Mouse (Mus musculus): ENCODE results near the gene Mknk1. TPM values are rescaled to one million over a fixed set of nuclear protein-coding genes. Genes with fewer than 3 reads are reported as not detected.
A peak's percentile ranks its signal among the peaks of the same experiment; 100 is the strongest.

The Mknk1 gene
- polyA plus RNA-seq, 1 experiment from 2014 or later = 25.6 TPM

DNA sequence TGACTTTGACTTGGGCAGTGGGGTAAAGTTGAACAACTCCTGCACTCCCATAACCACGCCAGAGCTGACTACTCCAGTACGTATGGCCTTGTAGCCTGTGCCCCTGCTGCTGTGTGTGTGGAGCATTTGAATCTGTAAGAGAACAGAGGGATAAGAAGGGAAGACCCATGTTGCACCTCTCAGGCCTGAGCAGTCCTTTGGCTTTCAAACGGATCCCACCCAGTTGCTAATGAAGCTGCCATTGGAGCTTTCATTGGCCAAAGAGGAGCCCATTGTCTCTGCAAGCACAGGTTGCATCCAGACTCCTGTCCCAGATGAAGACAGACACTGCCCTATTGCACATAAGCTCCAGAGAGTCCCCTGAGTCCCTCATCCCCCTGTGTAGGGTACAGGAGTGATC is 34.2 kb downstream of the Mknk1 start:
- peaks cover 14% of the 10 kb centered on the region for H3K4me1 ChIP-seq
- H3K4me3 ChIP-seq (replicated peaks) = no peak overlapping the region
- H3K9me3 ChIP-seq (replicated peaks) = no peaks in the 10 kb centered on the region
- no peak overlapping the region for H3K9ac ChIP-seq
- 0 out of 2 replicates have a peak, but pooled peaks cover 8% of the 10 kb centered on the region for H3K27me3 ChIP-seq
- ATAC-seq (replicated peaks; ENCODE audit: low FRiP score) = no peak
- WGBS = 74% methylated on average over 3 of the region's 3 CpGs
- H3K27ac ChIP-seq = no peak overlapping the region
- H3K36me3 ChIP-seq = peaks cover 41% of the 10 kb centered on the region
- H3K4me2 ChIP-seq = no peak overlapping the region

- Histone ChIP-seq H3K9me3 (replicated peaks) (no peaks in the 10 kb centered on the region), H3K9ac (no peak overlapping the region), H3K27ac (no peak overlapping the region), H3K27me3 (0 out of 2 replicates have a peak, but pooled peaks cover 15% of the 10 kb centered on the region), H3K4me2 (peak overlapping the region; percentile 32), H3K36me3 (peaks cover 21% of the 10 kb centered on the region), H3K4me3 (replicated peaks) (no peak overlapping the region), H3K4me1 (peaks cover 9% of the 10 kb centered on the region)
- WGBS = 4% methylated on average over 11 of the region's 11 CpGs
- no peak for ATAC-seq (replicated peaks; ENCODE audit: low FRiP score)
Observed at GRCm38 (mm10) chr4:115878216-115878678, 39.2 kb downstream of the Mknk1 start.

GRCm38 (mm10) chr4:115878828-115879227 is 39.8 kb downstream of the Mknk1 start:
- peaks cover 9% of the 10 kb centered on the region for H3K4me1 ChIP-seq
- H3K4me3 ChIP-seq (replicated peaks) = no peak overlapping the region
- H3K4me2 ChIP-seq = no peak overlapping the region
- no peaks in the 10 kb centered on the region for H3K9me3 ChIP-seq (replicated peaks)
- H3K27me3 ChIP-seq = 0 out of 2 replicates have a peak, but pooled peaks cover 15% of the 10 kb centered on the region
- no peak overlapping the region for H3K9ac ChIP-seq
- 52% methylated on average over 9 of the region's 9 CpGs for WGBS
- peaks cover 15% of the 10 kb centered on the region for H3K36me3 ChIP-seq
- no peak for ATAC-seq (replicated peaks; ENCODE audit: low FRiP score)
- no peak overlapping the region for H3K27ac ChIP-seq

GRCm38 (mm10) chr4:115881183-115881582 is 42.2 kb downstream of the Mknk1 start:
- peaks cover 9% of the 10 kb centered on the region for H3K4me1 ChIP-seq
- no peak overlapping the region for H3K4me3 ChIP-seq (replicated peaks)
- H3K36me3 ChIP-seq = no peaks in the 10 kb centered on the region
- WGBS = 26% methylated on average over 1 of the region's 1 CpGs
- H3K27me3 ChIP-seq = 0 out of 2 replicates have a peak, but pooled peaks cover 15% of the 10 kb centered on the region
- ATAC-seq (replicated peaks; ENCODE audit: low FRiP score) = no peak
- H3K4me2 ChIP-seq = no peak overlapping the region
- H3K27ac ChIP-seq = no peak overlapping the region
- H3K9ac ChIP-seq = no peak overlapping the region
- no peaks in the 10 kb centered on the region for H3K9me3 ChIP-seq (replicated peaks)

DNA sequence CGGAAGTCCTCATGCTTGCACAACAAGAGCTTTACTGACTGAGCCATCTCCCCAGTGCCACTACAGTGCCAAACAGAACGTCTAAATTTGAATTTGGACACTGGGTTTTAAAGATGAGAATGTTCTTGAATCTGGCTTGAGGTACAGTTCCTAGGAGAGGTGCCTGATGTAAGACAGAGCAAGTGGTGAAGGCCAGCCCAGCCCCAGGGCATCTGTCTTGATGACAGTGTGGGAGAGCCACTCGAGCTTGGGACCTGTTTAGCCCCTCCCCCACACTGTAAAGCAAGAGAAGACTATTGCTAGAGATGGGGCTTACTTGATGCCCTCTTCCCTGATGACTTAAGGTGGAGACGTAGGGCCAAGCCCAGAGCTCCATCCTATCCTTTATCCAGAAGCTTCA is 43.2 kb downstream of the Mknk1 start:
- H3K9ac ChIP-seq = no peak overlapping the region
- no peak overlapping the region for H3K27ac ChIP-seq
- no peak for ATAC-seq (replicated peaks; ENCODE audit: low FRiP score)
- no peaks in the 10 kb centered on the region for H3K36me3 ChIP-seq
- WGBS = 53% methylated on average over 4 of the region's 4 CpGs
- peaks cover 9% of the 10 kb centered on the region for H3K4me1 ChIP-seq
- no peaks in the 10 kb centered on the region for H3K9me3 ChIP-seq (replicated peaks)
- H3K27me3 ChIP-seq = 0 out of 2 replicates have a peak, but pooled peaks cover 18% of the 10 kb centered on the region
- H3K4me2 ChIP-seq = no peak overlapping the region
- no peak overlapping the region for H3K4me3 ChIP-seq (replicated peaks)

DNA sequence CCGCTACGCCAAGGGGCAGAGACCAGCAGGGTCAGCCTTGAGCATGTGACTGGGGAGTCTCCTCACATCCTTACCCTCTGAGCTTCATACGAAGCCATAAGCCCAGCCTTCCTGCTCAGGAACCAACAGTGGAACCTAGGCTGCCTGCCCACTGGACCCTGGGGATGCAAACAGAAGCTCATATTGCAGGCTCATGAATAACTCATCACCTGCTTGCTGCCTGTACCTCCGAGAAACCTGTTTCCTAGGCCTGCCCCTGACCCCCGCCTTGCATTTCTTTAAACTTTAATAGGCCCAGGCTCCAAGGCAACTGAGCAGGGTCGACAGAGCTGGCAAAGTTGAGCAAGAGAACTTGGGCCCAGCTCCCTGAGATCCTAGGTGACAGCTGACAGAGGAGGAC is 45.0 kb downstream of the Mknk1 start, which contains the start of gene Kncn:
TSS of gene Kncn (plus strand) at position 379 of the 400 bp plus-strand sequence.
- no peaks in the 10 kb centered on the region for H3K4me1 ChIP-seq
- no peak within 1 kb of the TSS for H3K27ac ChIP-seq
- 65% methylated on average over 6 of the region's 6 CpGs for WGBS
- no peak within 1 kb of the TSS for H3K4me3 ChIP-seq (replicated peaks)
- no peaks in the 10 kb centered on the region for H3K9me3 ChIP-seq (replicated peaks)
- peaks cover 17% of the 10 kb centered on the region; the same call in 1 of the 2 replicates for H3K27me3 ChIP-seq
- H3K36me3 ChIP-seq = no peaks in the 10 kb centered on the region
- no peak within 1 kb of the TSS for H3K4me2 ChIP-seq
- 0 out of 2 replicates have a peak, but pooled peaks have one; percentile 40 for ATAC-seq (replicated peaks; ENCODE audit: low FRiP score)
- no peak within 1 kb of the TSS for H3K9ac ChIP-seq

DNA sequence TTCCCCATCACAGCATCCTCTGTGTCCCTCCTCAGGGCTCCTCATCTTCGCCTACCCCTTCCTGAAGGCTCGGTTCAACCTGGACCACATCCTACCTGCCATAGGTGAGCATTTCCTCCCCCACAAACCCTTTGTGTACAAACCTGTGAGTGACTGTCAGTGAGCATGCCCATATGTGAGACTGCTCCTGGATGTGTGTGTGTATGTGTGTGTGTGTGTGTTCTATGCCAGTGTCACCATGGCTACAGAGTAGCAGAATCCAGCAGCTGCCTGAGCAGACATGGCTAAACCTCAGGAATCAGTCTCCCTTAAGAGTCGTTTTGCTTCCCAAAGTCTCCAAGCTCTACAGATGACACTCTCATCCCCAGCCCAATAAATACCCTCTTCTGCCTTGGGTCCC is 46.8 kb downstream of the Mknk1 start:
- H3K9me3 ChIP-seq (replicated peaks) = no peaks in the 10 kb centered on the region
- H3K27ac ChIP-seq = no peak overlapping the region
- no peaks in the 10 kb centered on the region for H3K36me3 ChIP-seq
- WGBS = 71% methylated on average over 3 of the region's 3 CpGs
- no peak for ATAC-seq (replicated peaks; ENCODE audit: low FRiP score)
- H3K27me3 ChIP-seq = peaks cover 26% of the 10 kb centered on the region
- H3K9ac ChIP-seq = no peak overlapping the region
- H3K4me3 ChIP-seq (replicated peaks) = no peak overlapping the region
- no peak overlapping the region for H3K4me2 ChIP-seq
- H3K4me1 ChIP-seq = peaks cover 10% of the 10 kb centered on the region

DNA sequence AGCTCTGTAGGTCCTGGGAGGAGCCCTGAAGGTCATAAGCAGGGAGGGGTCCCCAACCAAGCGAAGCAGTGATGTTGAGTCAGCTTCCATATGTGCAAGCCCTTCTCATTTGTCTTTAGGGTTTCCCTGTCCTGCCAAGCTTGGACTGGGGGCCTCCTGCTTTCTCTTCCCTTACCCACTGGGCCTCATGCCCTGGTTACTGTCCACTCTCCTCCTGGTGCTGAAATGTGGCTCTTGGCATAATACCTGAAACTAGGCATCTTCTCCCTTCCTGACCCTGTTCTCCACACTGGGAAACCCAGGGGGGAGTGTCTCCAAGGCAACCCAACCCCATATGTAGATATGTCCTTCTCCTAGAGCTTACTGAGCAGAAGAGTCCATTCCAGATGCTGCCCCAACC is 47.9 kb downstream of the Mknk1 start:
- H3K27ac ChIP-seq = no peak overlapping the region
- no peak overlapping the region for H3K4me3 ChIP-seq (replicated peaks)
- no peak overlapping the region for H3K4me2 ChIP-seq
- ATAC-seq (replicated peaks; ENCODE audit: low FRiP score) = no peak
- no peak overlapping the region for H3K9ac ChIP-seq
- no peaks in the 10 kb centered on the region for H3K9me3 ChIP-seq (replicated peaks)
- WGBS = 13% methylated on average over 1 of the region's 1 CpGs
- H3K4me1 ChIP-seq = peaks cover 11% of the 10 kb centered on the region
- peaks cover 37% of the 10 kb centered on the region for H3K27me3 ChIP-seq
- H3K36me3 ChIP-seq = no peaks in the 10 kb centered on the region

DNA sequence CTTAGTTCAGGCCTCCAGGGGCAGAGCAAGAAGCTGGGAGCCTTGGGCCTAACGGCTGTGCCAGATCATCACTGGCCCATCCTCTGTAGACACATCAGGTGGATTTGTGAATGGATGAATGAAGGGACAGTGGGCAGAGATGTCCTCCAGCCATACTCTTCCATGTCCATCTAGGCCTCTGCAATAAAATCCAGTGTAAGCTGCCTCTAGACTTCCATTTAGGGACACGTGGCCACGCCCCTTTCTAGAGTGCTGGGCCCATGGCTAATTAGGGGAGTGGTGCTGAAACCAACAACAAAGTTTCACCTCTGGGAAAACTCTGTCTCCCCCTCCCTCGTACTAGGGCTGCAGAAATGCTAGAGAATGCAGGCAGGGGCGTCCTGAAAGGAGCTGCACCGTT is 51.1 kb downstream of the Mknk1 start:
- H3K4me3 ChIP-seq (replicated peaks) = peak overlapping the region; percentile 36
- ATAC-seq (replicated peaks; ENCODE audit: low FRiP score) = peak; percentile 38; the same call in 1 of the 2 replicates
- H3K9ac ChIP-seq = no peak overlapping the region
- peaks cover 51% of the 10 kb centered on the region for H3K27me3 ChIP-seq
- no peak overlapping the region for H3K27ac ChIP-seq
- no peaks in the 10 kb centered on the region for H3K9me3 ChIP-seq (replicated peaks)
- WGBS = 7% methylated on average over 6 of the region's 6 CpGs
- peaks cover 11% of the 10 kb centered on the region for H3K4me1 ChIP-seq
- no peaks in the 10 kb centered on the region for H3K36me3 ChIP-seq
- H3K4me2 ChIP-seq = peak overlapping the region; percentile 70

DNA sequence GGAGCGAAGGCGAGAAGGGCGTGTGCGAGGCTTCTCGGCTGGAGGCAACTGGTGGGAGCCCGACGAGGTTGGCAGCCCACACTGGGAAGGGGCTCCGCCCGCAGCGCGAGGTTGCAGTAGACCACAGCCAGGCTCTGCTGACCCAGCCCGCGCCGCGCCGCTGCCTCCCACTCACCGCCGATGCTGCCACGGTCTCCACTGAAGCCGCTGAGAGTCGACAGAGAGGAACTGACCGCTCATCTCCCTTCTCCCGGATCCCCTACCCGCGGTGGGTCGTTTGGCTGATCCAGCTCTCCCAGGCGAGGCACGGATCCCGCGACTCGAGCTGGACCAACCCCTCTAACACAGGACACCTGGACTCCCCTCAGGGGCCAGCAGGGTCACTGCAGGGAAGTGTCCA is 51.6 kb downstream of the Mknk1 start, which contains the start of gene 6430628N08Rik:
TSS of gene 6430628N08Rik (plus strand) at position 113 of the 400 bp plus-strand sequence.
- Histone ChIP-seq H3K27ac (no peak within 1 kb of the TSS), H3K36me3 (no peaks in the 10 kb centered on the region), H3K9me3 (replicated peaks) (no peaks in the 10 kb centered on the region), H3K4me2 (peak within 1 kb of the TSS; percentile 70), H3K4me3 (replicated peaks) (peak within 1 kb of the TSS; percentile 36), H3K9ac (no peak within 1 kb of the TSS), H3K27me3 (peaks cover 56% of the 10 kb centered on the region), H3K4me1 (peaks cover 11% of the 10 kb centered on the region)
- 0 out of 2 replicates have a peak, but pooled peaks have one; percentile 49 for ATAC-seq (replicated peaks; ENCODE audit: low FRiP score)
- WGBS = under 1% methylated on average over 31 of the region's 31 CpGs

DNA sequence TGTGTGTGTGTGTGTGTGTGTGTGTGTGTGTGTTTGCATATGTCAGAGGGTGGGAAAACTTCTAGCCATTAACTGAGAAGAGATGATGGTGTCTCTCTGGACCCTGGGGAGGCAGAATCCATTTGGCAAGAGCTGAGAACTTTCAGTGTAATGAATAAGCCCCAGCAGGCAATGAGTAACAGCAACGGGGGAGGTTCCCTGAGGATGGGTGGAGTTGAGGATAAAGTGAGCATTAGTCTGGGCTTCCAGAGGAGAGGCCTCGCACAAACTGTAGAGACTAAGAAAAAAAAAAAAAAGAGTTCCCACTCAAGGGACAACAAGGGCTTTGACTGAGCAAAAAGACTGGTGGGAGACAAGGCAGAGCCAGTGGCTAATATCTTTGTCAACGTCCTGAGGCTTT is 55.3 kb downstream of the Mknk1 start:
- ATAC-seq (replicated peaks; ENCODE audit: low FRiP score) = no peak
- no peak overlapping the region for H3K27ac ChIP-seq
- no peaks in the 10 kb centered on the region for H3K36me3 ChIP-seq
- H3K4me2 ChIP-seq = no peak overlapping the region
- 23% methylated on average over 3 of the region's 3 CpGs for WGBS
- H3K4me3 ChIP-seq (replicated peaks) = no peak overlapping the region
- H3K27me3 ChIP-seq = peaks cover 81% of the 10 kb centered on the region
- H3K9me3 ChIP-seq (replicated peaks) = no peaks in the 10 kb centered on the region
- H3K9ac ChIP-seq = no peak overlapping the region
- peaks cover 20% of the 10 kb centered on the region for H3K4me1 ChIP-seq

DNA sequence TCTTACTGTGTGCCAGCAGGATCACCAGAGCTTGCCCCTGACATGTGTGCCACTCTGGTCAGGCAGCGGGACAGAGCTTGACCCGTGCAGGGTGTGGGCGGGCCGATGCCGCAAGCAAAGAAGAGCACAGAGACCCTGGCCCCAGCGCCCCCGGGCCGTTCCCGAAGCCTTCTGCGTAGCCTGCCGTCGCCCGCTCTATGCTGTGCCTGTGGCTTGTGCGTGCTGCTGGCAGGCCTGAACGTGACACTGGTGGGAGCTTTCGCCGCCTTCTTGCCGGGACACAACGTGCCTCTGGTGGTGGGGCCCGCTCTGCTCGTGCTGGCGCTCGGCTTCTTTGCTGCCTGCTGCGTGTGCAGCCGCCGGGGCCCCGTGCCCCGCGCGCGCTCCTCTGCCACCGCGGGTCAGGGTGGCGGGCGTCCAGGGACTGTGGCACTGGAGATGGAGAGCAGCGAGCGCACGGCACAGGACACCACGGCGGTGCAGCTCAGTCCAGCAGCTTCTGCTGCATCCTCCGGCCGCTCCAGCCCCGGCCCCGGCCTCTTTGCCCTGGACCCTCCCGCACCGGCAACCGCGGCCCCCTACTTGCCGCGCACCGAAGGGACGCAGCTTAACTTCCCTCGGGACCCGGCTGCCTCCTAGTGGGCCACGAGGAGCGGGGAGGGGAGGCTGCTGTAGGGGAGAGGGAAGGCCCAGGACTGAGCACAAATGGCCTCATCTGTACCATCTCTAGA is 59.1 kb downstream of the Mknk1 start:
- Histone ChIP-seq H3K36me3 (no peaks in the 10 kb centered on the region), H3K4me2 (peak overlapping the region; percentile 89), H3K4me1 (peaks cover 9% of the 10 kb centered on the region), H3K4me3 (replicated peaks) (peak overlapping the region; percentile 46), H3K9me3 (replicated peaks) (no peaks in the 10 kb centered on the region), H3K27me3 (peaks cover 81% of the 10 kb centered on the region), H3K9ac (peak overlapping the region; percentile 29), H3K27ac (no peak overlapping the region)
- under 1% methylated on average over 56 of the region's 56 CpGs for WGBS
- peak; percentile 61 for ATAC-seq (replicated peaks; ENCODE audit: low FRiP score)

Data from kidney, embryonic 15.5 days (tissue).